Mouse (Mus musculus) mouse trophoblast stem cell (cell line): ENCODE measurements around the gene Dock8.

ENCODE experiments used
- in situ Hi-C, 2 experiments: fragments of 300-500 bp; cut with MseI, MboI; formaldehyde crosslinking; loops; 2 replicates in 1 of 2; 3 replicates in 1 of 2; pipeline ENCODE4 v1.15.1; 2025

Dock8 gene

DNA sequence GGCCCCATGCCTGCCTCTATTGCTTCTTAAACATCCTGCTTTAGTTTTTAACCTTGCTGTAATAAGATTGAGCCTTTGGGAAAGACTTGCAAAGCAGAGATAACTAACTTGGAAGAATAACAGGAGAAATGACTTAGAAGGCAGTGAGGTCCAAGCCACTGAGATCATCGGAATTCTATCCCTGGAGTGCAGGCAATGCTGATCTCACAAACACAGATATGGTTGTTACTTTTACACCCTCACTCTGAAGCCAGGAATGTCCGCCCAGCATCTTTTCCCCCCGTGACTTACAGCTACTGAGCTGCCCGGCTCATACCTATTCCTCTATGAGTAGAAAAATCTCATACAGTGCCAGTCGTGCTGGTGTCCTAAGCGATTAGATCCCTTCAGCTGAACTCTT is 180.7 kb downstream of the Dock8 start:
- in situ Hi-C loops: no loop called here

DNA sequence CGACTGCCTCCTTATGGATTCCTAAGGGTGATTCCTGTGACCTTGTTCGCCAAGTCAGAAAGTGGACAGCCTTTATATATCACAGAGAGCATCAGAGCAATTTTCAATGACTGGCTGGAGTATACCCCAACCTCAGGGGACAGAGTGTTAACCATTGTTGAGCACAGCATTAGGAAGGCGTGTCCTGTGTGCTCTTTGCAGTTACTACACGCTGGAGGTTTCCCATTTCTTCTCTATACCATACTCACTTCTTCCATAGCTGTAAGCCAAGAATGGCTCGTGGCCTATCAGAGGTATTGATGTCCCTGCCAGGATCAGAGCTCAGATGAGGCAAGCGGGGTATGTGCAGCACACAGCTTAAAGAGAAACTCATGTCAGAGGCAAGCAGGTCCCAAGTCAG is 181.2 kb downstream of the Dock8 start:
- in situ Hi-C loops: no loop called here

DNA sequence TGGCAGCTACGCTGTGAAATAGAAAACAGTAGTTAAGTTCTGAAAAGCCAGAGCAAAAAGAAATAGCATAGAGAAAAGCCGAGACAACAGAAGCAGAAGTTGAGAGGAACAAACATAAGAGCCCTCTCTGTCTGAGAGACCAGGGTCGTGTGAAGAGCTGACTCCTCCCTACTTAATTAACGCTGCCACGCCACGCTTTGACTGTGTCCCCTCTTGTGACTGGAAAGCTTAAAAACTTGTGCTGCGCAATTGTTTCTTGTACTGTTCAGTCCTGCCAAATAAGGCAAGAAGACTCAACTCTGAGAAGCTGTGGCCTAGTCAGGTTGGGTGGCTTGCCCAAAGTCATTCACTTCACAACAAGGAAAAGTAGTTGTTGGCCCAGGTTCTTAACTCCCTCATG is 184.7 kb downstream of the Dock8 start:
- in situ Hi-C loops: no loop called here

DNA sequence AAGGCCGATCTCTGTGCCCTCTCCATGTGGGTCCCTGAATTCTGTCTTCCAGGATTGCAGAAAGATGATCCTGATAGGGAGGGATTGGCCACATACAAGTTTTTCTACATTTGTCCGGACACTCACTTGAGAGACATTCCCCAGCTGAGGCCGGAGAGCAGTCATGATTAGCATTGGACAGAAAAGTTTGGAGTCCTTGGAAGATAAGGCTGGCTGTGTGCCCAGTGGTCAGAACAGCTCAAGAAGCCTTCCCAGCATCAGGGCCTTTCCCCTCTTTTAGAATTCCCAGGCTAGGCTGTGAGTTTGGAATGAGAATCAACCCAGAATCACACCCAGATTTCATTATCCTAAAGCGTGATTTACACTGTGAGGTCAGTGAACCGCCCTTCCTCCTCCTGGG is 187.0 kb downstream of the Dock8 start:
- in situ Hi-C loops: no loop called here

DNA sequence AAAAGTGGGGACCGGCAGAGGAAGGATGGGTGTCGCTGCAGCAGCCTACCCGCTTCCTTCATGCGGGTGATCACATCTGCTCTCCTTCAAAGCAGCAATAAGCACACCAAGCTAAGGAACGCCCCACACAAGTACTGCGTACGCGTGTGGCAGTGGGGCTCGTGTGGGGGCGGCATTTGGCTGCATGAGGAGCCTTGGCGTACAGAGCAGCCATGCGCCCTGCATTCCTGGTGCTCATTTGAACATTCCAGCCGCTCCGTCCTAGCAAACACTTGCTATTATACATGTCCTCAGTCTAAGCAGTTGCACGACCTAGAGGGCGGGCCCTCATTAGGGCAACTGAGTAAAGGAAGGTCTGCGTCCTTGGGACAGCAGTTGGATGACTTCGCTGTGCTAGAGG is 188.3 kb downstream of the Dock8 start:
- in situ Hi-C loops: no loop called here

DNA sequence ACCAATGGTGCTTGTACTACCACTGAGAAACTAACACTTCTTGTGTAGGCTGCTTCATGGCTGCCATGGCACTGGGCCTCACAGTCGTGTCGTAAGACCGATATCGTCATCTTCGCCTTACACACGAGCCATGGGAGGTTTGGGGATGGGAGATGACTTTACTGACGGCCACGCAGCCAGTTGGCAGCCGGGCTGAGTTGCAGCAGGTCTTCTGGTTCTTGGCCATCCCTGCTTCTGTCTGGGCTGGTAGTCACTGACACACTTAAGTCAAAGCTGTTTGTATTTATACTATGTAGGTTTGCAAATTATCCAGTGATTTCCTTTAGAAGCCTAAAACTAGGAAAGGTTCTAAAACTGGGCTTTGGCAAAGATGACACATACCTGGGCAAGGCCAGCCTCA is 194.4 kb downstream of the Dock8 start:
- in situ Hi-C loops: no loop called here

DNA sequence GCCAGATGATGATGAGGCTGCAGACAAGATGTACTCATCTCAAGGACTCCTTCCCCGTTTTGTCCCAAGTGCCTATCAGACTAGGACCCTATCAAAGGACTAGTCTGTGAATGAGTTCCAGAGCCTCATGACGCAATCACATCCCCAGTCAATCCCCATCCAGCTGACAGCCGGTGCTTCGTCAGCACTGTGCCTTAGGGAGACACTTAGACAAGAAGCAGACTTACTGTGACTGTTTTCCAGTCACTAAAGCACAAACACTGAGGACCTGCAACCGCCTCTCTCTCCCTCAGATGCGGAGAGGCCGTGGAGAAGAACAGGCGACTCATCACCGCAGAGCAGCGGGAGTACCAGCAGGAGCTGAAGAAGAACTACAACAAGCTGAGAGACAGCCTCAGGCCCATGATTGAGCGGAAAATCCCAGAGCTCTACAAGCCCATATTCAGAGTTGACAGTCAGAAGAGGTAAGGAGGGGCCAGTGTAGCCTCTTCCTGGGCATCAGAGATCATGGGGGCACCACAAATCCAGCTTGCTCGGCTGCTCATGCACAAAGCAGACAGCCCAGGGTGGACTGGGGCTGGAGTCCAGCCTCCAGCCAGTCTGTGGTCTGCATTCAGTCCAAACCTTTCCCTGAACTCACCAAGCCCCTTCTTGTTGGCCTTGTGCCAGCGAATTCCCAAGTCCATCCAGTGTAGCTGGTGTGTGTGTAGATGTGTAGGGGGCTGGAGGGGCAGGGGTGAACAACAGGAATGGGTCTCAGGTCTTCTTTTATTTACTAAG is 200.9 kb downstream of the Dock8 start:
- in situ Hi-C loops: no loop called here

DNA sequence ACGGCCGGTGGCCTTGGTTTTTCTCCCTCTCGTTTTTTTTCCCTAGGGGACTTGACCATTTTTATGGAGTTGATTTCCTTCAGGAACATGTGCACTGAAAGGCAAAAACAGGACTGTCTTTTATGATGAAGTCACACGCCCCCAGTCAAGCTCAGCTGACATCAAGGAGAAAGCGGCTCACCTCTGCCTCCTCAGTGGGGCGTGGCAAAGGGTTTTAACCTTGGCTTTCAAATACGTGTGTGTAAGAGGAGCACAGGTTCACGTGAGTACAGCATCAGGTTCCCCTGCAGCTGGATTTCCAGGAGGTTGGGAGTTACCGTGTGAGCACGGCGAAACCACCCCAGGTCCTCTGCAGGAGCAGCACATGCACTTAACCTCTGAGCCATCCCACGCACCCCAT is 203.7 kb downstream of the Dock8 start:
- in situ Hi-C loops: no loop called here

DNA sequence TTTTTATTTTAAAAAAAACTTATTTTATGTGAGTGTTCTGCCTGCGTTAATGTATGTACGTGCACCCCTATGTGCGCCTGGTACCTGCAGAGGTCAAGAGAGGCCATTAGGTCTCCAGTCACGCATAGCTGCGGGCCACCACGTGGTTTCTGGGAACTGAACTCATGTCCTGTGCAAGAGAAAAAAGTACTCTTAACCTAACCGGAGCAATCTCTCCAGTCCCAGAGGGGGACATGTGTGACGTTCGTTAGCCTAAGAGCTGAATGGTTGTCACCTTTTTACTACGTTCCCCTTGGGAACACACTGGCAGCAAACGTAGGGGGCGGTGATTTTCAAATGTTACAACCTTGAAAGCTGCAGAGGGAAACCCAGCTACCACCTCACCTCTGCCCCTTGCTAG is 207.6 kb downstream of the Dock8 start:
- in situ Hi-C loops: no loop called here

DNA sequence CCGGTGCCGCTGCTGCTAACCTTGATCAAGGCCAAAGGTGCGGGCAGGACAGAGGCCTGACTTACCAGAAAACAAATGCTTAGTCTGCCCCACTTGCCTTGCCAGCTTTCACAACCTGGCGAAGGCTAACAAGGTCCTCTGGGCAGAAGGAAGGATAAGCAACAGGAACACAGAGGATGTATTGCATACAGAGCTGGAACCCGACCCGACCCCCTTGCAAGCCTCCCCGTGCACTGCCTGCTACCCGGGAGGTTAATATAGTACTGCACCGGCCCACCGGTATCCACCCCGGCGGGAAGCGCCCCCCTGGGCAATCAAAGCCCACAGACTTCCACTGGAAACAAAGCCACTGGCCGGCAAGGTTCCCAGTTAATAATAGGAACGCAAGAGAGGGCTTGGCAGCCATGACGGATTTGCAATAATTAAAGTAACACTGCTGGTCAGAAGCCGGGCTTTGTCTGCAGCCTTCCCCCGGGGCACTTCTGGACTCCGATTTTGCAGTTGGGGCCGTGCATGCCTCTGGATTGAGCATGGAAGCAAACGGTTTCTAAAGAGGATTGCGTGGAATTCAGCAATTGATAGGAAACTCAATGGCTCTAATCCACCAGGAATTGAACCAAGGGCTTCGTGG is 208.5 kb downstream of the Dock8 start:
- in situ Hi-C loops: no loop called here

DNA sequence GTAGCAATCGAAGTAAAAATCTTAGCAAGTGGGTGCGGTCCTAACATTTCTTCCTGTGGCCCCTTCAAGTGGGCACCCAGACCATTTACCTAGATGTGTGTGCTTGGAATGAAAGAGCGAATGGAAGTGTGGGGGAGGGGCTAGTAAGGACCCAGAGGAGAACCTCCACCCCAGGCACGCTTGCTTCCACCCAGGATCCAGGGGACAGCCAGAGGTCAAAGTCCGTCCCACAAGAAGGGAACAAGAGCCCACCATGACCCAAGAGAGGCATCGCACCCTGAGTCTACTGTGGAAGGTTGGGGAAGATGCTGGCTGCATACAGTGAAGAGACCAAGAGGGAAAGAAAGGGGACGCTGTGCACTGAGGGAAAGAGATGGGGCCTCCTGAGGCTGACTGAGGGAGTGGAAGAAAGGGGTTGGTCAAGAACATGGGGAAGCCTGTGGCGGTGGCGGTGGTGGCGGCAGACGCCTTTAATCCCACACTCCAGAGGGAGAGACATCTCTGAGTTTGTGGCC is 209.3 kb downstream of the Dock8 start:
- in situ Hi-C loops: no loop called here

DNA sequence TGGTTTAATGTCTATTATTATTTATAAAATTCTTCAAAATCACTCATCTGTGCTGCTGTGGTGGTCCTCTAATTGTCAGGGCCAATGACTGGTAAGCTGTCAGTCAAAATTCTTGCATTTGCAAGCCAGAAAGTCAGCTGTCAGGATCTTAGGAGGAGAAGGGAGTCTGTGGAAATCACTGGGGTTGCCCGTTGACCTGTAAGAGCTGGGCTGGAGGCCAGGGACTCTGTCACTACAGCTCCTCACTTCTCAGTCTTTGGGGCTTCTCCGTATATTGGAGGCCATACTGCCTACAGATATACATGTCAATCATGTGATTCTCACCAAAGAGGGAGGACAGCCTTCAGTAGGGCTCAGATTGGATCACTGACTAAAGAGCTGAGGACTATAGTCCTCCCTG is 221.3 kb downstream of the Dock8 start:
- in situ Hi-C loops: no loop called here

DNA sequence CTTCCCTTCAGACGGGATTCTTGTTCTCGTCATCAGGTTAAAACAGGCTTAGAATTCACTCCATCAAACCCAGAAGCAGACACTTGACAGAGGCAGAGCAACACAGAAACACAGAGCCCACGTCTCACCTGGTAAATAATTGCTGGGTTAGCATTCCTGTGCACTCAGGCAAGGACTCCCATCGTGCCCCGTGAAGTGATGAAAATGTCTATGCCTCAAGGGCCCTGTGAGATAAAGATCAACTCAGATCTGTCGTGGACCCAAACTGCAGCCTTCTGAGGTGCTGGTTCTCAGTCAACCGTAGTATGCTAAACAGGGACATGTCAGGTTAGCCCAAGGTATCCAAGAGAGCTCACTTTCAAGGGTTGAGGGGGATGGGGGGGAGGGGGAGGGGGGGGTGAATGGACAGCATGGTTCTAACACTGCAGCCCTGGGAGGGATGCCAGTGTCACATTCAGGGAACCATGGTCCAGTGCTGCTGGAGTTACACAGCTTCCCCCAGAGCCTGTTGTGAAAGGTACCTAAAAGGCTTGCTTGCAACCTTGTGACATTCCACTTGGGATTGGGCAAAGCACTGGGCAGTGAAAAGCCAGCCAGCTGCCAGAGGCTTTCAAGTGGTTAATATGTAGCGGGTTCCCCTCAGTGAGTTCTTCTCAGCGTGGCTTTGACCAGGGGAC is 222.8 kb downstream of the Dock8 start:
- in situ Hi-C loops: no loop called here

DNA sequence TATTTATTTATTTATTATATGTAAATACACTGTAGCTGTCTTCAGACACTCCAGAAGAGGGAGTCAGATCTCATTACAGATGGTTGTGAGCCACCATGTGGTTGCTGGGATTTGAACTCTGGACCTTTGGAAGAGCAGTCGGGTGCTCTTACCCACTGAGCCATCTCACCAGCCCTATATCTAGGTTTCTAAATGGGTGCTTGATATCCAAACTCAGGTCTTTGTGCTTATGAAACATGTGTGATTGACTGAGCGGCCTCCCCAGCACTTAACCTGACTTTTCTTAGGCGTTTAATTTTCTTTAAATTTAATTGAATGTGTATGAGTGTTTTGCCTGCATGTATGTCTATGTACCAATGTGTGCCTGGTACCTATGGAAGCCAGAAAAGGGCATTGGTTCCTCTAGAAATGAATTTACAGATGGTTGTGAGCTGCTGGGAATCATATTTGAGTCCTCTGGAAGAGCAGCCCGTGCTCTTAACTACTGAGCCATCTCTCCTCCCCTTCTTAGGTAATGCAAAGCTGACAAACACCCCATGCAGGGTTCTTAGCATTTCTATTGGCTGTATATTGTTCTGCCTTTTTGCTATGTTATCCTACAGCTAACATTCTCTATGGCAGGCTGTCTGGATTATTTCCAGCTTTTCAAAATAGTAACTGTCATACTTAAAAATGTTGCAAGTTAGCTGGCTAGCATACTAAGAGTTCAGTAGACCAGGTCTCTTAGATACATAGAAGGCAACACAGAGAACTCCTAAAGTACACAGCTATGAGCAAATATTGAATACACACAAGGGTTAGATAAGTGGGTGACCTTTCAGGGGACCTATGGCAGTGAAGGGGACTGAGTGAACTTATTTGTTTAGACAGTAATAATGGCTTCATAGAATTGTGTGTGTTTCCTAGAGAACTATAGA is 231.0 kb downstream of the Dock8 start:
- in situ Hi-C loops: no loop called here

DNA sequence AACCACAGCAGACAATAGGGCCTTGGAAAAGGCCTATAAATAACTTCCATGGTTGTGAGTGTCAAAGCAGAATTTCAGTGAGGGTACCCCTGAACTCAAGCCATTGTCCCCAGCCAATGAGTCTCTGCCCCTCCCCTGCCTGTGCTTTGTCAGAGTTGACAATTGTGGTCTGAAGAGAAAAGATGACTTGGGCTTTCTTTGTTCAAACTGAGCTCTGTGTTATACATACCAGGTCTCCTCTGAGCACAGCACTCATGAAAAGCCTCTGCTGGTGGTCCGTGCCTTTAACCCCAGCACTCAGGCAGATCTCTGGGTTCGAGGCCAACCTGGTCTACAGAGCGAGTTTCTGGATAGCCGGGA is 231.6 kb downstream of the Dock8 start:
- in situ Hi-C loops: no loop called here

DNA sequence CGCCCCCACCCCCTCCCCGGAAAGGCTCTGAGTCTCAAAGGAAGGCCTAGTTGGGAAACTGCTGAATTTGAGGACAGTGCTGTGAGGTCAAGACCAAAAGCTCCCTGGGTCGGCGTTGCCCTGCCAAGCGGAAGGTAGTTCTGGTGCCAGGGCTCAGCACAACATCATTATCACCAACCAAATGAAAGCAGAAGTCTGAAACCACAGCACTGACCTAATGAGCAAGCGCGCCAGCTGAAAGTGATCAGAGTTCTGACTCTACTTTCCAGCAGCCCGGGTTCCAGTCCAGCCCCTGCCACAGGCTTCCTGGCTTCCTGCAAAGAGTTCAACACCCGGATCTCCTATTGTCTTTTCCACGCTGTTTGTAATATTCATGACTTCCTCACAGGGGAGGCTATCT is 232.7 kb downstream of the Dock8 start:
- in situ Hi-C loops: no loop called here

DNA sequence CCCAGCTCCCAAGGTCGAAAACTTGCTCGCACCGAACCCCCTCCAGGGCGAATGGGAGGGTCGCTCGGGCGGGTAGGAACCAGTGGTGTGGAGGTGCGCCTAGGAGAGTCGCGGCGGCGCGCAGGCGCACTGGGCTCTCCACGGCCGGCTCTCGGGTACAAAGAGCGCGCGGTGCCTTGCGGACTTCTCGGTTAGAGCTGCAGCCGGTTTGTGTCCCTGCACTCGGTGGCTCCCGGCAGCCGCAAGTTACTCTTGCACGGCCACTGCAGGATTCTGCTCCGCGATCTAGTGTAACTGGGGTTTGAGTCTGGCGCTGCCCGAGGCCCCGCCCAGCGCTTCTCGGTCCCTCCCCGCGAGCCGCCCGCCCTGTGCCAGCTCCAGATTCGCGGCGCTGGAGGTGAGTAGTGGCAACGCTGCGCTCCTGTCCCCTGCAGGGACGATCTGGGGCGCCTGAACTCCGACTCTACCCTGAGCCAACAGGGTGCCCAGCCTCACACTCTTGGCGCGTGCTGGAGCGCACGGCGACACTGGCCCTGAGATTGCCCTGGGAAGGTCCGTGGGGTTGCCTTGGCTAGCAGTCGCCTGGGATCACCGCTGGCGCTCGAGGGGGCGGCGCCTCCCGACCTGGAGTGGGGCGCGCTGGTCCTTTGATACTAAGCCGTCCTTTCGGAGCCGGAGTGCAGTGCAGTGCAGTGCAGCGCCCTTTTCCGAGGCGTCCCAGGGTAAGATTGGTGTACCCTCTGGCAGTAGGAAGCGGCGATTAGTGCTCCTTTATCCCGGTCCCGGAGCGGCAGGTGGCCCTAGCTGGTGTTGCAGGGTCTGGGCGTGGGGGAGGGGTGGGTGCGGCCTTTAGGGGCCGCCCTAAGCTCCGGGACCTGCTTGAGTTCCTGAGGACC is 237.5 kb downstream of the Dock8 start, which contains the start of gene Kank1:
Gene Kank1, plus strand, starts transcription at position 380 of the 896 bp plus-strand sequence.
- in situ Hi-C loops: no loop called here

DNA sequence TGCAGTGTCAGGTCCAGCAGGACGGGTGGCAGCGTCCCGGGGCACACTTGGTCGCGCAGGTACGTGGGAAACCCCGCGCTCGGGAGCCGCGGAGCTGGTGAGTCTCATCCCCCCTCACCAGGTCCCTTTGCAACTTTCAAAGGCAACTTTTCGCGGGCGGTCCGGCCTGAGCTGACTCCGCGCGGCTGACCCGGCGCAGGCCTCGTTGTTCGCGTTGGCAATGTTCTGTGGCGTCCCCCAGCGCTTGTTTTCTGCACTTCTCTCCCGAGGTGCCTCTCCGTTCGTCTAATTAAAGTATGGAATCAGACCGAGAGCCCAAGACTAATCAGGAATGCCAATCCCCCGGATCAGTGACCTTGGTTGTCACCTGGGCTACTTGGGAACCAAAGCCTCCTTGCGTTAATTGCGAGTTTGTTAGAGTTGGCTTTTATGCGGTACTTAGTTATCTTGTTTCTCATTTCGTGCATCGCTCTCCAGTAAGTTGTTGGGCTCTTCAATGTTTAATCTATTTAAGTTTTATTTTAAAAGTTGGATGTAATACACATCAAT is 238.2 kb downstream of the Dock8 start:
- in situ Hi-C loops: no loop called here

DNA sequence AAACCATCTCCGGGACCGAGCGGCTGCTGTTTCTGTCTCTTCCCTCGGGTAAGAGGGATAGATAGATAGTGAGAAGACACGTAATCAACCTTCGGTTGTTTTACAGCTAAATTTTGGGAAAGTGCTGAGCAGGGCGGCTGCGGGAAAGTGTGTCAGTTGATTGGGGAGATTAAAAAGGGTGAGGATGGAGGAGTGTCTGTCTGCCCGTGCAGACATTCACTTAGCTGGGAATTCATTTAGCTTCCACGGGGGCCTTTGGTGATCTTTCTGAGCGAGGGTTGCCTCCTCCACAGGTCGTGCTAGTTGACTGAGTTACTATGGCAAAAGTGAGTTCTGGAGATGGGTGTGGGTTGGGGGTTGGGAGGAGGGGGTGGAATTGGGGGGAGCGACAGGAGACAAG is 238.8 kb downstream of the Dock8 start:
- in situ Hi-C loops: no loop called here

DNA sequence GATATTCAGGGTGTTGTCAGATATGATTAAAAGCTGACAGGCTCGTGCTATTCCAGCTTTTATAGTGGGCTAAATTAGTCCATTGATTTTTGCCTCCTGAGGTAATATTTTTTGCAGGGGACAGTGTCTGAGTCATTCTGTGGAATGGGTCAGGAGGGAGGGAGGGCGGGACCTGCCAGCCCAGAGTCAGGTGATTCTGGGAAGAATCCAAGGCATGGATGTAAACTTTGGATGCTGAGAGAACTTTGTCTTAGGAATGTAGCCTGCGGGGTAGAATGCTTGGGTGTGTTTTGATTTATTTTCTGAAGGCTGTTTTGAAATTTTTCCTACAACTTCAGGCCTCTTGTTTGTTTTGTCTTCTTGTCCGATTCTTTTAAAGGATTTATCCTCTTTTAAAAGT is 244.2 kb downstream of the Dock8 start:
- in situ Hi-C loops: no loop called here
